Mouse (Mus musculus): ENCODE results near the gene Gm9936. TPM values are rescaled to one million over a fixed set of nuclear protein-coding genes. Genes with fewer than 3 reads are reported as not detected.
"Not testable (repeated sequence)": the region's sequence is repeated elsewhere in the genome, so short reads cannot be mapped to it uniquely, and the experiment has no call there.

Gm9936 gene
- 0.16 and 0.57 TPM in 2 replicates for polyA plus RNA-seq (2016; fragmentation: Nextera tagmentation; extraction: Ambion mirVana)

DNA sequence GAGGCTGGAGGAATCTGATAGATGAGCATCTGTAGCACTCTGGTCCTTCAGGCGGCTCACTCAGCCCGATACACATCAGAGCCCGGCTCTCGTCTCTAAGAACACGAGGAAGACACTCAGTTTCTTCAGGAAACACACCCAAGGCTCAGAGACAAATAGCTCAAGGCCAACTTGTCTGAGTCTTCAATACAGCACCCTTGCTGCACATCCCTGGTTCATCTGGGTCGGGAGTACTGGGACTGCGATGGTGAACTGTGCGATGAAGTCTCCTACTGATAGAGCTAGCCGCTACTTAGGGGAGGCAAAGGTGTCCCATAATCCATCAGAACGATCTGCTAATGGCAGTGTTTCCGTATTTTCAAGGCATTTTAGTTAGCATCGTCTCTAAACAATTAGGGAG, at the start of gene Gm9936:
Gene Gm9936, minus strand, starts transcription at position 101 of the 400 bp plus-strand sequence.
- 86% methylated on average over 12 of the region's 12 CpGs for WGBS
- Histone ChIP-seq H3K4me1 (peaks cover 16% of the 10 kb centered on the region), H3K27me3 (ENCODE audit: low read depth, poor library complexity, severe bottlenecking) (peaks cover 11% of the 10 kb centered on the region), H3K36me3 (no peaks in the 10 kb centered on the region), H3K27ac (replicated peaks) (peak within 1 kb of the TSS; percentile 55), H3K9me3 (replicated peaks) (no peaks in the 10 kb centered on the region), H3K4me3 (peak within 1 kb of the TSS; percentile 54)
- no peak for DNase-seq (ENCODE audit: low spot score)

DNA sequence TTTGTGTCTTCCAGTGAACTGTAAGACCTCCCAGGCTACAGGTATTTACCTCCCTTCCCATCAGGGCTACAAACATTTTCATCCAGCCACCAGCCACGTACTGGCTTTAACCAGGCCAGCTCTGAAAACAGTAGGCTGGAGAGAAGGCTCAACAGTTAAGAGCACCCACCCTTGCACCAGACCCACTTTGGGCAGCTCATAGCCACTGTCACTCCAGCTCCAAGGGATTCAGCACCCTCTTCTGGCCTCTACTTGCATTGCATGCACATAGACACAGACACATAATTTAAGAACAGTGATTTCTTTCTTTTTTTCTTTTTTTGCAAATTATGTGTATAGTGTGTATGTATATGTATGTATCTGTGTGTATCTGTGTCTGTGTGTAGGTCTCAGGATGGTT, 43.9 kb upstream of the Gm9936 start:
- WGBS: 13% methylated on average over 1 of the region's 1 CpGs

DNA sequence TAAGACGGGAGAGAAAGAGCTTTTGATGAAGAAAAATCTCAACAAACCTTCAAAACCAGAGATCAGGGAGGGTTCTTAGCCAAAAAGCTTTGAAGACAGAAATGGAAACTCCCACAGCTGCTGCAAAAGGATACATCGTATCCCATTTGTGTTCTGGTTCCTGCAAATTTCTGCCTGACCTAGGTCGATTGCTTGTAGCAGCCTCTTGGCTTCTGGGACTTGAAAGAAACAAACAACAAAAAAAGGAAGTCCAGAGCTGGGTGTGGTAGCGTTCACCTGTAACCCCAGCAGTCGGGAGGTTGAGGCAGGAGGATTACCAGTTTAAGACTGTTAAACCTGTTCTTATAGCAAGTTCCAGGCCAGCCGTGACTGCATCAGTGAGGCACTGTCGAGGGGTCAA, 40.4 kb upstream of the Gm9936 start:
- no peak for DNase-seq (ENCODE audit: low spot score)

More for the DNA sequence above, 43.9 kb upstream of the Gm9936 start:
- peaks cover 9% of the 10 kb centered on the region for H3K9me3 ChIP-seq (replicated peaks)
- no peaks in the 10 kb centered on the region for H3K36me3 ChIP-seq
- peak; percentile 34 for DNase-seq (ENCODE audit: low spot score)
- H3K27me3 ChIP-seq (ENCODE audit: low read depth, poor library complexity, severe bottlenecking): no peaks in the 10 kb centered on the region
- no peak overlapping the region for H3K27ac ChIP-seq (replicated peaks)
- H3K4me3 ChIP-seq: no peak overlapping the region
- H3K4me1 ChIP-seq: peaks cover 7% of the 10 kb centered on the region

DNA sequence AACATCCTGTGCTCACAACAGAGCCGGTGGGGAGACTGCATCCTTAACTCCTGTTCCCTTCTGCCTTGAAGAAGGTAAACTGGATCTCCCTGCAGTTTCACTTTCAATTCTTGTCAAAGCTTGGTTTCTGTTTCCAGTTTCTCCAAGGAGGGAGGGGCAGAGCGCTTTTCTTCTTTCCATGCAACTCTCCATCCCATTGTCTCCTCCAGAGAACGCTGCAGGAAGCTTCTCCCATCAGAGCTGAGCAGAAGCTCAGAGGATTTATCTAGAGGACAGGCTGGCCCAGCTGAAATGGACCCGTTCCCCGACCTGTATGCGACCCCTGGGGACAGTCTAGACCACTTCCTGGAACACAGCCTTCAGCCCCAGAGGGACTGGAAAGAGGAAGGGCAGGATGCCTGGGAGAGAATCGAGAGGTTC, 38.9 kb upstream of the Gm9936 start:
- DNase-seq (ENCODE audit: low spot score): no peak
- H3K9me3 ChIP-seq (replicated peaks): no peaks in the 10 kb centered on the region
- 13% methylated on average over 7 of the region's 7 CpGs for WGBS
- peak overlapping the region; percentile 42; the same call in 1 of the 2 replicates for H3K27ac ChIP-seq (replicated peaks)
- no peaks in the 10 kb centered on the region for H3K27me3 ChIP-seq (ENCODE audit: low read depth, poor library complexity, severe bottlenecking)
- H3K4me3 ChIP-seq: 0 out of 2 replicates have a peak overlapping the region, but pooled peaks have one; percentile 1
- H3K4me1 ChIP-seq: peaks cover 11% of the 10 kb centered on the region
- no peaks in the 10 kb centered on the region for H3K36me3 ChIP-seq

More for the DNA sequence above, 40.4 kb upstream of the Gm9936 start:
- Histone ChIP-seq H3K36me3 (no peaks in the 10 kb centered on the region), H3K4me3 (no peak overlapping the region), H3K27ac (replicated peaks) (no peak overlapping the region), H3K4me1 (peaks cover 11% of the 10 kb centered on the region), H3K9me3 (replicated peaks) (no peaks in the 10 kb centered on the region), H3K27me3 (ENCODE audit: low read depth, poor library complexity, severe bottlenecking) (no peaks in the 10 kb centered on the region)
- 82% methylated on average over 7 of the region's 7 CpGs for WGBS

DNA sequence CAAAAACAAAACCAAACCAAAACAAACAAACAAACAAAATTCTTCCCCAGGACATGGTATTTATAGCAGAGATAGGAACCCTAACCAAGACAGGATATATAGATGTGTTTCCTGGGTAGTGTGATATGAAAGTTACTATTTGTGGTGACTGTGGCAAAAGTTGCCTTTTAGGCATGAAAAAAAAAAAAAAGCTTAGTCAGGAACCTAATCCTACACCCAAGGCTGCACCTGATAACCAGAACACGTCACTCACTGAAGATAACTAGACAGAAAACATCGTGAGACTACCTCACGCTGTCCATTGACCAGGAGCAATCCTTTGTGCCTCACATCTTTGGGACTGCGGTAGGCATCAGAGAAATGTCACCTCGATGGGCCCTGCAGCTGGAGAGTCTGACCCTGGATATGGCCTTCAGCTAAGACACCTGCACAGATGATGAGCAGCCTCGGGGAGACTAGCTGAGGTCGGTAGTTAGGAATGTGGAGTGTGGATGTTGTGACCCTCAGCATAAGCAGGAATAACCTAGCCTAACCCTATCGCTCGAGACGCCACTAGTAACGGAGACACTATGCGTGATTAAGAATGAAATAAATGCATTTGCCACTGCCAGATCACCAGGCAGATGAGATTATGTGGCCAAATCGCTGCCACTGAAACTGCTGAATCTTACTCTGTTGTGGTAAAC, 38.3 kb upstream of the Gm9936 start, which contains the start of gene Oasl2:
Gene Oasl2, plus strand, starts transcription at position 249 of the 686 bp plus-strand sequence.
- peak within 1 kb of the TSS; percentile 42; the same call in 1 of the 2 replicates for H3K27ac ChIP-seq (replicated peaks)
- H3K27me3 ChIP-seq (ENCODE audit: low read depth, poor library complexity, severe bottlenecking): no peaks in the 10 kb centered on the region
- no peaks in the 10 kb centered on the region for H3K9me3 ChIP-seq (replicated peaks)
- peaks cover 11% of the 10 kb centered on the region for H3K4me1 ChIP-seq
- no peak for DNase-seq (ENCODE audit: low spot score)
- H3K4me3 ChIP-seq: 0 out of 2 replicates have a peak within 1 kb of the TSS, but pooled peaks have one; percentile 1
- no peaks in the 10 kb centered on the region for H3K36me3 ChIP-seq
- 66% methylated on average over 13 of the region's 13 CpGs for WGBS

DNA sequence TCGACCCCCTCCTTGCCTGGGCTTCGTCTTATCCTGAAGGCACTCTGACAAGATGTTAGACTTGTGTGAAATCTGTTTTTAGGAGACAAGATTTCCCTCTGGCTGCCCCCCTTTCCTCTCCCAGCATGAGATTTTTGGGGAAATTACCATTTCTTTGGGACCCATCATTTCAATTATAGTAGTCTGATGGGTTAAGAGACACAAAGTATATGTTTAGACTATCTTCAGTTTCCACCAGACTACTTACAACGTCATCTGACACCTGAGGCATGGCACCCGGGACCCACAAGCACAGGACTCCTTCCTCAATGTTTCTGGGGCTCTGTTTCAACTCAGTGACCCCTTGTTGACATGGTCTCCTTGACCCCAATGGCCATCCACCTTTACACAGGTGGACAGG, 37.1 kb upstream of the Gm9936 start:
- 86% methylated on average over 4 of the region's 4 CpGs for WGBS
- no peak for DNase-seq (ENCODE audit: low spot score)

DNA sequence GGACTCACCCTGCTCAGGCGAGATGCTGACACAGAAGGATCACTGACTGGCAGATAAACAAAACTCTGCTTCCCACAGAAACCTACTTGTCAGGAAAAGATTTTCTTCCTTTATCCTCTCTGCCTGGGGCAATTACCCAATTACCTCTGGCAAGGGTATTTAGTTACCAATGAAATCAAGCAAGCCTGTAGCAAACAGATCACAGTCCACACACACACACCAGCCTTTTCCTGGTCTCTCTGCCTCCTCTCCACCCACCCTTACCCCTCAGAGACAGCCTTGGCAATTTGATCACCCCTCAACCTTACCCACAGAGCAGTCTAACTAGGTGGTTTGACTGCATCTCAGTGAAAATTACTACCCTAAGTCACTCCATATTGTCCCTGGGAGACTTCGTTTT, 30.5 kb upstream of the Gm9936 start:
- no peaks in the 10 kb centered on the region for H3K4me1 ChIP-seq
- 89% methylated on average over 2 of the region's 2 CpGs for WGBS
- H3K9me3 ChIP-seq (replicated peaks): no peaks in the 10 kb centered on the region
- H3K27me3 ChIP-seq (ENCODE audit: low read depth, poor library complexity, severe bottlenecking): no peaks in the 10 kb centered on the region
- no peak overlapping the region for H3K4me3 ChIP-seq
- no peaks in the 10 kb centered on the region for H3K36me3 ChIP-seq
- H3K27ac ChIP-seq (replicated peaks): no peak overlapping the region
- DNase-seq (ENCODE audit: low spot score): no peak

More for the DNA sequence above, 37.1 kb upstream of the Gm9936 start:
- Histone ChIP-seq H3K9me3 (replicated peaks) (no peaks in the 10 kb centered on the region), H3K36me3 (no peaks in the 10 kb centered on the region), H3K27ac (replicated peaks) (no peak overlapping the region), H3K27me3 (ENCODE audit: low read depth, poor library complexity, severe bottlenecking) (no peaks in the 10 kb centered on the region), H3K4me1 (peaks cover 11% of the 10 kb centered on the region), H3K4me3 (no peak overlapping the region)

DNA sequence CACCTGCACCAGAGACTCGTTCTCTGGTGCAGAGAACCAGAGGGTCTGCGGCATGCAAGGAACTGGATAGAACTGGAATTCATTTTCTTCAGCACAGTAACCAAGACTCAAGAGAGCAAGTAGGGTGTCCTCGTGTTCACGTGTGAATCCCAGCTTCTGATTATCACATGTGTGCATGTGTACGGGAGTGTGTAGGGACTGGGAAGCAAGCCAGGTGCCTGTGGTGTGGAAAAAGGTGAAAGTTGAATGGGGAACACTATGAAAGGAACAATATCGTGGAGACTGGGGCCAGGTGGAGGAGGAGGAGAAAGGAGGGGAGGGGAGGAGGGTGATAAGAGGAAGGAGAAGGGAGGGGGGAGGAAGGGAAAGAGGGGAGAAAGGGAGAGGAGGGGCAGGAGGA, 28.3 kb upstream of the Gm9936 start:
- WGBS: 92% methylated on average over 6 of the region's 6 CpGs

DNA sequence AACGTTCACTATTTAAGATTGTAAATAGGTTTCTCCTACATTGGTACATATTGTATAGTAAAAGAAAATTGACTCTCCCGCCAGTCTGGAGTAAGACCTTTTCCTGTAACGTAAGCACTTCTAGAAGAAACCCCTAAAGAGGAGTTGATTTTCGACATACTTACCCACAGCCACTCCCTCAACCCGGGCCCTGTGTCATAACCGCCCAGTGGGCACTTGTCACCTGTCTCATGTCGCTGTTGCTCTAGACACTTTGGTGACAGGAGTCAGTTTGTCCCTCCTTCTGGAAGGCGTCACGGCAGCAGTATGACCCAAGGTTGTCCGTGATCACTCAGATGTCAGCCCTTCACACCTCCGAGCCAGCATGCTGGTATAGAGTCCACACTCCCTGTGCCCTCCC, 24.5 kb upstream of the Gm9936 start:
- no peaks in the 10 kb centered on the region for H3K27me3 ChIP-seq (ENCODE audit: low read depth, poor library complexity, severe bottlenecking)
- no peak for DNase-seq (ENCODE audit: low spot score)
- no peaks in the 10 kb centered on the region for H3K9me3 ChIP-seq (replicated peaks)
- no peak overlapping the region for H3K4me3 ChIP-seq
- 95% methylated on average over 11 of the region's 11 CpGs for WGBS
- peaks cover 7% of the 10 kb centered on the region for H3K4me1 ChIP-seq
- H3K36me3 ChIP-seq: no peaks in the 10 kb centered on the region
- no peak overlapping the region for H3K27ac ChIP-seq (replicated peaks)

More for the DNA sequence above, 28.3 kb upstream of the Gm9936 start:
- no peaks in the 10 kb centered on the region for H3K27me3 ChIP-seq (ENCODE audit: low read depth, poor library complexity, severe bottlenecking)
- H3K4me3 ChIP-seq: no peak overlapping the region
- no peaks in the 10 kb centered on the region for H3K4me1 ChIP-seq
- H3K27ac ChIP-seq (replicated peaks): no peak overlapping the region
- H3K36me3 ChIP-seq: no peaks in the 10 kb centered on the region
- no peaks in the 10 kb centered on the region for H3K9me3 ChIP-seq (replicated peaks)
- no peak for DNase-seq (ENCODE audit: low spot score)

DNA sequence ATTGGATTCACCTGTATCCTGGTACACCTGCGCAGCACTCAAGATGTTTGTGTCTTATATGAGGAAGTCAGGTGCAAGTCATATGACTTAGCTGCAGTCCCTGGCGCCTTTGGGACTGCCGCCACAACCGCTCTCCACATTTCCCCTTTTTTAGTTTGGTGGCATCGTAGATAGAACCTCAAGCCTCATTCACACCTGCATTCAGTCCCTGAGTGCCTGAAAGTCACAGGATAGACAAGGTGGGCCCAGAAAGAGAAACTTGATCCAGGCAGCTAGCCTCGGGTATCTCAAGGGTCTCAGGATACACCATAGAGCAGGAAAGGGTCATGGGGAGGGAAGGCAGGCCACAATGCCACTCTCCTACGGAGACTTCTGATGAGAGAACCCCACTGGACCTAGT, 23.8 kb upstream of the Gm9936 start:
- H3K36me3 ChIP-seq; H3K4me3 ChIP-seq; H3K27ac ChIP-seq (replicated peaks); H3K9me3 ChIP-seq (replicated peaks); DNase-seq (ENCODE audit: low spot score); H3K27me3 ChIP-seq (ENCODE audit: low read depth, poor library complexity, severe bottlenecking): not testable (repeated sequence)
- WGBS: 84% methylated on average over 6 of the region's 7 CpGs
- peaks cover 14% of the 10 kb centered on the region for H3K4me1 ChIP-seq

DNA sequence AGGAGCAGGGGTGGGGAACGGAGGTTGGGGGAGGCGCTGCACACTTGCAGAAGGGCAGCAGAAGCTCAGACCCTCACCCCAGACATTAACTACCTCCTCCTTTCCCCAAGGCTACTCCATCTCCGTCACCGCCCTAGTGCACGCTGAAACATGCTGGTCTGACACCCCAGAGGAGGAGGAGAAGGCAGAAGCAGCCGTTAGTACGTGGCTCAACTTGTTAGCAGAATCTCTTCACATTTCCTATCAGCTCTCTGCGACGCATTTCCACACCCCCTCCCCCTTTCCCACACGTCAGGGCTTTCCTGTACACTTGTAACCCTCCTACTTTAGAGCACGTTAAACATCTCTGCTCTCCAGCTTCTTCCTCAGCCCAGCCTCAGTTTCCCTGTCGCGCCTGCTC, 20.9 kb upstream of the Gm9936 start:
- H3K36me3 ChIP-seq: no peaks in the 10 kb centered on the region
- peaks cover 30% of the 10 kb centered on the region for H3K4me1 ChIP-seq
- H3K4me3 ChIP-seq: no peak overlapping the region
- no peak for DNase-seq (ENCODE audit: low spot score)
- no peaks in the 10 kb centered on the region for H3K9me3 ChIP-seq (replicated peaks)
- 83% methylated on average over 13 of the region's 13 CpGs for WGBS
- H3K27ac ChIP-seq (replicated peaks): no peak overlapping the region
- no peaks in the 10 kb centered on the region for H3K27me3 ChIP-seq (ENCODE audit: low read depth, poor library complexity, severe bottlenecking)

DNA sequence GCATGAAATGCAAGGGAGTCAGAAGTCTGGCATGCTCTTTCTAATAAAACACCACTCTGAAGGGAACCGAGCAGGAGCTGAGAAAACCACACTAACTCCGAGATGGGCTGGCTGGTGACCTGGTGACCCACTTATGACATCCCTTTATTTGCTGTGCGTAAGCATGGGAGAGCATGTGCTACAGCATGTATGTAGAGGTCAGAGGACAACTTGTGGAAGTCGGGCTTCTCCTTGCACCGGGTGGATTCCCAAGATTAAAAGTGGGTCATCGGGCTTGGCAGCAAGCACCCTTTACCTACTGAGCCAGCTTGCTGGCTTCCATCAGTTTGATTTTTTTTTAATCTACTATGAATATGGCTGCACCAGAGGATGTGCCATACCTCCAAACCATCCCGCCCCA, 19.0 kb upstream of the Gm9936 start:
- Histone ChIP-seq H3K4me3 (no peak overlapping the region), H3K27ac (replicated peaks) (no peak overlapping the region), H3K27me3 (ENCODE audit: low read depth, poor library complexity, severe bottlenecking) (no peaks in the 10 kb centered on the region), H3K4me1 (peaks cover 30% of the 10 kb centered on the region), H3K9me3 (replicated peaks) (no peaks in the 10 kb centered on the region), H3K36me3 (no peaks in the 10 kb centered on the region)
- no peak for DNase-seq (ENCODE audit: low spot score)
- 74% methylated on average over 7 of the region's 7 CpGs for WGBS

DNA sequence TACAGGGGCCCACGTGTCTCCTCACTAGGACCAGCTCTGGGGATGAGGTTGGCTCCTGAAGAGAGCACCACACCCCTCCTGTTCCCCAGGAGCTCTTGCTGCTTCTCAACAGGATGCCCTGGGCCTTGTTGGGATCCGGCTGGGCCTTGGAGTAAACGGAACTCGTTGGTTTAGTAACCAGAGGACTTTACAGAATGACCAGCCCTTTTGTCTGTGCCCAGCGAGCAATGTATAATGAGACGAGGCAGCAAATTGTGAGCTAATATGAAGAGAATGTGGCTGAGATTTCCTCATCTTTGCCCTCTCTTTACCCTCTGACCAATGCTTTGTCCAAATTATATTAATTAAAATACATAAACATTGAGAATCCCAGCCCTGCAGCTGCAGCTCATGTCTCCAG, 17.8 kb upstream of the Gm9936 start:
- Histone ChIP-seq H3K4me1 (peaks cover 30% of the 10 kb centered on the region), H3K27me3 (ENCODE audit: low read depth, poor library complexity, severe bottlenecking) (no peaks in the 10 kb centered on the region), H3K27ac (replicated peaks) (no peak overlapping the region; the same call in 1 of the 2 replicates), H3K4me3 (no peak overlapping the region), H3K36me3 (no peaks in the 10 kb centered on the region), H3K9me3 (replicated peaks) (no peaks in the 10 kb centered on the region)
- DNase-seq (ENCODE audit: low spot score): no peak
- WGBS: 27% methylated on average over 6 of the region's 6 CpGs
